Mouse (Mus musculus) erythroid progenitor cell, adult 5-6 weeks (primary cell): ENCODE data around the gene Pank4. TPM values are rescaled to one million over a fixed set of nuclear protein-coding genes. Genes with fewer than 3 reads are reported as not detected.

Experiments
- total RNA-seq, 2 experiments: library from RNA; stranded (forward) in 1 of 2; stranded (reverse) in 1 of 2; fragments of 150-400 nt in 1 of 2; fragments of 186-747, 209-891 nt in 1 of 2; gene quantifications; 2 replicates each; pipeline versions ENCODE4 v1.2.3 to v1.2.4; 2015 to 2017; ENCODE audit warnings: low replicate concordance in 2 of 2

The Pank4 gene
- total RNA-seq, 2 experiments from 2014 or later = 40.0 to 78.0 TPM

Other genes with a start within 250 kb of the Pank4 start
- gene Ttc34, start 126.7 kb upstream of the Pank4 start, total RNA-seq (2015; ENCODE audit: low replicate concordance) = not detected in 2 replicates
- gene Ttc34, start 126.7 kb upstream of the Pank4 start, total RNA-seq (2017; ENCODE audit: low replicate concordance) = not detected in 2 replicates
- gene Mmel1, start 94.5 kb upstream of the Pank4 start, total RNA-seq (2015; ENCODE audit: low replicate concordance) = 5.9 and 10.1 TPM in 2 replicates
- 6.4 and 14.4 TPM in 2 replicates for gene Mmel1, start 94.5 kb upstream of the Pank4 start, total RNA-seq (2017; ENCODE audit: low replicate concordance)
- 2.5 and 13.7 TPM in 2 replicates for gene Fam213b, start 65.0 kb upstream of the Pank4 start, total RNA-seq (2015; ENCODE audit: low replicate concordance)
- 6.1 and 13.0 TPM in 2 replicates for gene Fam213b, start 65.0 kb upstream of the Pank4 start, total RNA-seq (2017; ENCODE audit: low replicate concordance)
- gene Tnfrsf14, start 35.6 kb upstream of the Pank4 start, total RNA-seq (2015; ENCODE audit: low replicate concordance) = 845 and 899 TPM in 2 replicates
- 775 and 1,097 TPM in 2 replicates for gene Tnfrsf14, start 35.6 kb upstream of the Pank4 start, total RNA-seq (2017; ENCODE audit: low replicate concordance)
- not detected in 2 replicates for gene Hes5, start 3.2 kb upstream of the Pank4 start, total RNA-seq (2015; ENCODE audit: low replicate concordance)
- gene Hes5, start 3.2 kb upstream of the Pank4 start, total RNA-seq (2017; ENCODE audit: low replicate concordance) = not detected in 2 replicates
- gene Plch2, start 92.7 kb downstream of the Pank4 start, total RNA-seq (2015; ENCODE audit: low replicate concordance) = not detected in 2 replicates
- gene Plch2, start 92.7 kb downstream of the Pank4 start, total RNA-seq (2017; ENCODE audit: low replicate concordance) = not detected in 2 replicates
- 1.1 and 4.6 TPM in 2 replicates for gene Pex10, start 102.9 kb downstream of the Pank4 start, total RNA-seq (2015; ENCODE audit: low replicate concordance)
- gene Pex10, start 102.9 kb downstream of the Pank4 start, total RNA-seq (2017; ENCODE audit: low replicate concordance) = 0.91 and 4.5 TPM in 2 replicates
- 43.6 and 74.2 TPM in 2 replicates for gene Rer1, start 122.3 kb downstream of the Pank4 start, total RNA-seq (2015; ENCODE audit: low replicate concordance)
- gene Rer1, start 122.3 kb downstream of the Pank4 start, total RNA-seq (2017; ENCODE audit: low replicate concordance) = 48.6 and 57.6 TPM in 2 replicates
- 2.5 TPM in 1 of 2 replicates, not detected in the other for gene Morn1, start 122.5 kb downstream of the Pank4 start, total RNA-seq (2015; ENCODE audit: low replicate concordance)
- 0.08 TPM in 1 of 2 replicates, not detected in the other for gene Morn1, start 122.5 kb downstream of the Pank4 start, total RNA-seq (2017; ENCODE audit: low replicate concordance)